Mouse (Mus musculus) inflammation-experienced regulatory T-cells (primary cell): ENCODE data around the gene Slc22a22. TPM values are rescaled to one million over a fixed set of nuclear protein-coding genes. Genes with fewer than 3 reads are reported as not detected.

Experiments used
- polyA plus RNA-seq, 2 experiments: library from polyadenylated mRNA; unstranded; fragments of 100-300 nt; shearing (Covaris generic); gene quantifications; one replicate each; pipeline ENCODE4 v1.2.1; 2017

Gene Slc22a22
- polyA plus RNA-seq = under 1 TPM in 1 of 2 experiments, not detected in 1; 0.23 TPM

DNA sequence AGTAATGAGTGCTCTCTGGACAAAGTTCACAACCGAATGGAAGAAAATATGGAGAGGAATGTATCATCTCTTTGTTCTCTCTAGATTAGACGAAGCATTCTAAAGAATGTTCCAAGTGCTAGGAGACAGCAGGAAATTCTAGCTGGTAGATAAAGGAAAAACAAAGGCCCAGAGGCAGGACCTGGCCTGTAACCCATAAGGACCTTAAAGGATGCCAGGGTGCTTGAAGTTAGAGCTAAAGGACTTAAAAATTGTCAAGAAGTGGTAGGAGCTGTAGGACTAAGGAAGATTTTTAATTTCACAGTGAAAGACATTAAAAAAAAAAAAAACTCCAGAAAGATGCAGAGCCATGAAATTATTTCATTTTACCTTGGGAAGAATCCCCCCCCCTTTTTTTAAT is at the start of gene Slc22a22:
Slc22a22 (minus strand) TSS at position 101 of the 400 bp plus-strand sequence.

